Mouse (Mus musculus) CH12.LX (cell line): ENCODE results near the gene Ppip5k1.

ENCODE experiments used
- CHD1 ChIP-seq: IDR thresholded peaks from 2 replicates; pipeline ENCODE4 v1.6.1; 2012; ENCODE audit warnings: low read depth, low read length, improper control_type of control experiment, inconsistent platforms
- CTCF ChIP-seq, 2 experiments: IDR thresholded peaks in 1 of 2; conservative IDR thresholded peaks in 1 of 2; 2 replicates each; pipeline ENCODE4 v1.5.1; 2011 to 2012; ENCODE audit warnings: low read depth in 2 of 2, low read length in 2 of 2, improper control_type of control experiment in 1 of 2, inconsistent platforms in 1 of 2, mild to moderate bottlenecking in 1 of 2, moderate library complexity in 1 of 2
- JUND ChIP-seq: conservative IDR thresholded peaks from 2 replicates; pipeline ENCODE4 v1.6.1; 2011; ENCODE audit warnings: low read depth, low read length, improper control_type of control experiment
- MEF2A ChIP-seq: IDR thresholded peaks from 2 replicates; pipeline ENCODE4 v1.6.1; 2014; ENCODE audit warnings: low read depth, mild to moderate bottlenecking, inconsistent platforms, low read length, improper control_type of control experiment, borderline replicate concordance
- NELFE ChIP-seq: IDR thresholded peaks from 2 replicates; pipeline ENCODE4 v1.6.1; 2011; ENCODE audit warnings: low read depth, low read length, improper control_type of control experiment
- NRF1 ChIP-seq: IDR thresholded peaks from 2 replicates; pipeline ENCODE4 v1.6.1; 2014; ENCODE audit warnings: low read depth, mild to moderate bottlenecking, inconsistent platforms, low read length, improper control_type of control experiment, moderate library complexity
- POLR2A ChIP-seq: IDR thresholded peaks from 2 replicates; pipeline ENCODE4 v1.6.1; 2011; ENCODE audit warnings: low read depth, mild to moderate bottlenecking, improper control_type of control experiment, low read length
- TCF12 ChIP-seq: IDR thresholded peaks from 2 replicates; pipeline ENCODE4 v1.6.1; 2014; ENCODE audit warnings: low read depth, mild to moderate bottlenecking, inconsistent platforms, low read length, improper control_type of control experiment
- ZC3H11A ChIP-seq: IDR thresholded peaks from 2 replicates; pipeline ENCODE4 v1.6.1; 2012; ENCODE audit warnings: low read depth, mild to moderate bottlenecking, inconsistent platforms, low read length, improper control_type of control experiment
- ZNF384 ChIP-seq: IDR thresholded peaks from 2 replicates; pipeline ENCODE4 v1.6.1; 2012; ENCODE audit warnings: low read depth, low read length, improper control_type of control experiment, inconsistent platforms

DNA sequence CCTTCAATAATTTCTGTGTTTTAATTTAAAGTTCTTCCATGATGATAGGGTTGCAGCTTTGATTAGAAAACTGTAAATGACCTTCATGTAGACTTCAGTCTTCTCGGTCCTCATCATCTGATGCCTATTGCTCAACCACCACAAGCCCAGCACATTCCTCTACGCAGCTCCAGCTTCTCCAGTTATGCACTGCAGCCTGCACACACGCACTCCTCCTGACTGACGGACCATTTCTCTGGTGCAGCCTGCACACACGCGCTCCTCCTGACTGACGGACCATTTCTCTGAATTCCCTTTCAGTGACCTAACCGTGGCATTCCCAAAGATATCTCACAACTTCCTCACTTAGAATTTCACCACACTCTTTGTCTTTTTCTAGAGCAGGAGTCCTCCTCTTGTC is 2.0 kb downstream of the Ppip5k1 start:
- TF ChIP-seq POLR2A (no peak), ZNF384 (no peak), CTCF (conservative IDR thresholded peaks at IDR 0.05 in 1 of 2, IDR thresholded peaks at IDR 0.05 in 1 of 2; ENCODE audit: low read depth in 2 of 2, low read length in 2 of 2) (no peak), JUND (no peak), NELFE (no peak), CHD1 (no peak), TCF12 (no peak), NRF1 (no peak), ZC3H11A (no peak), MEF2A (no peak)
